Mouse (Mus musculus) forebrain, embryonic 10.5 days (tissue): ENCODE results near the gene Liph. TPM values are rescaled to one million over a fixed set of nuclear protein-coding genes. Genes with fewer than 3 reads are reported as not detected.

Source experiments
- polyA plus RNA-seq: library from polyadenylated mRNA; unstranded; fragments of >200 nt; fragmentation: Nextera tagmentation; extraction: Ambion mirVana; gene quantifications from 2 replicates; pipeline ENCODE4 v1.2.1, GENCODE M21; 2016

The Liph gene
- polyA plus RNA-seq, 1 experiment from 2014 or later = 0.19 TPM

Other genes starting within 250 kb of the Liph start
- gene Ehhadh, start 207.9 kb downstream of the Liph start, polyA plus RNA-seq = 1.7 and 1.9 TPM in 2 replicates
- 1.1 and 1.7 TPM in 2 replicates for gene Map3k13, start 201.3 kb downstream of the Liph start, polyA plus RNA-seq
- gene Tmem41a, start 48.1 kb downstream of the Liph start, polyA plus RNA-seq = 33.8 and 36.9 TPM in 2 replicates
- 70.5 and 72.1 TPM in 2 replicates for gene Senp2, start 13.8 kb upstream of the Liph start, polyA plus RNA-seq
- 161 and 179 TPM in 2 replicates for gene Igf2bp2, start 167.6 kb upstream of the Liph start, polyA plus RNA-seq